Mouse (Mus musculus) MEL (cell line): ENCODE measurements around the gene Fen1.

Source experiments
- CHD2 ChIP-seq: IDR thresholded peaks from 2 replicates; pipeline ENCODE4 v1.6.1; 2011; ENCODE audit warnings: low read length, improper control_type of control experiment
- CTCF ChIP-seq, 3 experiments: IDR thresholded peaks in 2 of 3; conservative IDR thresholded peaks in 1 of 3; 2 replicates each; pipeline ENCODE4 v1.5.1; 2011 to 2012; ENCODE audit warnings: low read length in 3 of 3, low read depth in 2 of 3, mild to moderate bottlenecking in 2 of 3, improper control_type of control experiment in 1 of 3, inconsistent platforms in 1 of 3, mixed read lengths in 1 of 3, moderate library complexity in 1 of 3; ENCODE audit not compliant: control insufficient read depth in 1 of 3, insufficient read depth in 1 of 3, poor library complexity in 1 of 3, severe bottlenecking in 1 of 3
- ETS1 ChIP-seq: IDR thresholded peaks from 2 replicates; pipeline ENCODE4 v1.6.1; 2012; ENCODE audit warnings: low read depth, mild to moderate bottlenecking, inconsistent platforms, low read length, improper control_type of control experiment, moderate library complexity
- GATA1 ChIP-seq: IDR thresholded peaks from 2 replicates; pipeline ENCODE4 v1.6.1; 2011; ENCODE audit warnings: low read depth, low read length, improper control_type of control experiment
- HCFC1 ChIP-seq: IDR thresholded peaks from 2 replicates; pipeline ENCODE4 v1.6.1; 2012; ENCODE audit warnings: low read depth, mild to moderate bottlenecking, inconsistent platforms, low read length, improper control_type of control experiment, moderate library complexity
- POLR2A ChIP-seq, 2 experiments: IDR thresholded peaks; 2 replicates each; pipeline ENCODE4 v1.6.1; 2011 to 2012; ENCODE audit warnings: low read length in 2 of 2, mild to moderate bottlenecking in 2 of 2, control low read depth in 1 of 2, improper control_type of control experiment in 1 of 2, low read depth in 1 of 2, moderate library complexity in 1 of 2; ENCODE audit not compliant: control insufficient read depth in 1 of 2, insufficient read depth in 1 of 2, poor library complexity in 1 of 2
- POLR2AphosphoS5 ChIP-seq: IDR thresholded peaks from 2 replicates; pipeline ENCODE4 v1.6.1; 2012; ENCODE audit warnings: low read depth, borderline replicate concordance, mild to moderate bottlenecking, inconsistent platforms, low read length, moderate library complexity, mixed read lengths
- SIN3A ChIP-seq: IDR thresholded peaks from 2 replicates; pipeline ENCODE4 v1.6.1; 2012; ENCODE audit warnings: low read length, improper control_type of control experiment, inconsistent platforms
- USF1 ChIP-seq: IDR thresholded peaks from 2 replicates; pipeline ENCODE4 v1.6.1; 2014; ENCODE audit warnings: low read depth, mild to moderate bottlenecking, inconsistent platforms, low read length, improper control_type of control experiment, moderate library complexity
- ZKSCAN1 ChIP-seq: IDR thresholded peaks from 2 replicates; pipeline ENCODE4 v1.6.1; 2012; ENCODE audit warnings: low read depth, mild to moderate bottlenecking, inconsistent platforms, low read length, improper control_type of control experiment, moderate library complexity

DNA sequence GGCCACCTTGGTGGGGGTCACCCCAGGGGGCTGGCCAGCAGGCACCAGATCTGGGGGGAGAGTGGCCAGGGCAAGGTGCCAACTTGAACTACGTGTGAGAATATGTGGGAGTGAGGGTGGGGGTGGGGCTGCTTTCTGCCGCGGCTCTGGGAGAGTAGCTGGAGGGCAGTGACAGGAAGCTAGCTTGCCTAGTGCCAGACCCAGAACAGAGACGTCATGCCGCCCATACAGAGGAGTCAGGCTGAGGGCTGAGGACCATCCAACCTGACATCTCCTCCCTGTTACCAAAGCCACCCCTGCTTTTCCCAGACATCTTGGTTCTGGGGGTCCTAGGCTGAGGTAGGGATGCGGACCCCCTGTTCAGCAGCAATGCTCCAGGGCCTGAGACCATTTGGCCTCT is 43.2 kb upstream of the Fen1 start:
- TF ChIP-seq CTCF (IDR thresholded peaks at IDR 0.05 in 2 of 3, conservative IDR thresholded peaks at IDR 0.05 in 1 of 3; ENCODE audit: control insufficient read depth in 1 of 3, insufficient read depth in 1 of 3, low read depth in 2 of 3, low read length in 3 of 3, poor library complexity in 1 of 3, severe bottlenecking in 1 of 3) (no peak), ETS1 (no peak), ZKSCAN1 (no peak), HCFC1 (no peak), CHD2 (no peak), POLR2A (IDR thresholded peaks at IDR 0.05; ENCODE audit: control insufficient read depth in 1 of 2, insufficient read depth in 1 of 2, low read depth in 1 of 2, low read length in 2 of 2, poor library complexity in 1 of 2) (no peak), SIN3A (no peak), USF1 (no peak), GATA1 (no peak), POLR2AphosphoS5 (no peak)
